Mouse (Mus musculus) liver, embryonic 14.5 days (tissue): ENCODE data around the gene Sugp1.

Experiments used
- CTCF ChIP-seq: IDR thresholded peaks from 2 replicates; pipeline ENCODE4 v1.5.1; 2016; ENCODE audit warnings: antibody characterized with exemption, low read depth, control low read depth
- EP300 ChIP-seq: IDR thresholded peaks from 2 replicates; pipeline ENCODE4 v1.6.1; 2016; ENCODE audit warnings: antibody characterized with exemption, low read depth

- no peak for TF ChIP-seq CTCF
- no peak for TF ChIP-seq EP300
Measured at GRCm38 (mm10) chr8:70086151-70086550, 43.5 kb downstream of the Sugp1 start.
